Mouse (Mus musculus): ENCODE results near the gene Hspbap1.

The Hspbap1 gene

GRCm38 (mm10) chr16:35764941-35765340 is 5.2 kb upstream of the Hspbap1 start:
- DNase-seq (ENCODE audit: low spot score): no peak

GRCm38 (mm10) chr16:35765449-35765848 is 4.7 kb upstream of the Hspbap1 start:
- DNase-seq (ENCODE audit: low spot score): no peak

- DNase-seq (ENCODE audit: low spot score): no peak
These were observed 3.8 kb upstream of the Hspbap1 start for GRCm38 (mm10) chr16:35766366-35766765.

- DNase-seq (ENCODE audit: low spot score): no peak
These were observed 1.7 kb upstream of the Hspbap1 start for GRCm38 (mm10) chr16:35768469-35768784.

DNA sequence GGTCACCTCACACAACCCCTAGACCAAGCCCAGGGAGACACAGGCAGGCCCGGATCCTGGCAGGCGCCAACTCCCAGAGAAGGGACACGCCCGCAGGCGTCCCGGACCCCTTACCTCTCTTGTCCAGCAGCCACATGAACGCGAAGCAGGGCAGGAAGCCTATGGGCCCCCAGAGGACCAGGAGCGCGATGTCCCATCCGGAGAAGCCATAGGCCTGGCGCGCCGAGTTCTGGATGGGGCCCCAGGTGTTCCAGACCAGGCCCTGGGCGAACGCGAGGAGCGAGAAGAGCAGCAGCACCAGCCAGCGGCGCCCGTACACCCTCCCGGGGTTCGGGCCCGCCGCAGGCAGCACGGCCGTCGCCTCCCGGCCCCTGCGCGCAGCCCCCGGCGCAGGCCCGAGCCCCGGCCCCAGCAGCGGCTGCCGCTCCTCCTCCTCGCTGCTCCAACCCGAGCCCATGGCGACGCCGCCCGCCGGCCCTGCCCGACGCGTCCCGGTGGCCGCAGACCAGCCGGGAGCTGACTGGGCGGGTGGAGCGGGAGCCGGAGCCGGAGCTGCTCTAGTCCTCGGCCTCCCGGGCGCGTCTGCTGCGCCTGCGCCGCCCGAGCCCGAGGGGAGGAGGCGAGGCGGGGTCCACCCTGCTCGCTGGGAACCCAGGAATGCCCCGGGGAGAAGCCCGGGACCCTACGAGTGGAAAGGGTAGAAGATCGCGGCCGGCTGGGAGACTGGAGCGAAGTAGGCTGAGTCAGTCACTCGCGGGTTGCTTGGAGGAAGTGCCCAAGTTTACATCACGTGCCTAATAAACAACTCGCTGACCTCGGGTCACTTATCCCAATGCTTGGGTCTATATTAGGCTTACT is 1.2 kb upstream of the Hspbap1 start, which contains the start of gene Dirc2:
TSS of gene Dirc2 (minus strand) at position 572 of the 858 bp plus-strand sequence.
- DNase-seq (ENCODE audit: low spot score): peak; percentile 71

DNA sequence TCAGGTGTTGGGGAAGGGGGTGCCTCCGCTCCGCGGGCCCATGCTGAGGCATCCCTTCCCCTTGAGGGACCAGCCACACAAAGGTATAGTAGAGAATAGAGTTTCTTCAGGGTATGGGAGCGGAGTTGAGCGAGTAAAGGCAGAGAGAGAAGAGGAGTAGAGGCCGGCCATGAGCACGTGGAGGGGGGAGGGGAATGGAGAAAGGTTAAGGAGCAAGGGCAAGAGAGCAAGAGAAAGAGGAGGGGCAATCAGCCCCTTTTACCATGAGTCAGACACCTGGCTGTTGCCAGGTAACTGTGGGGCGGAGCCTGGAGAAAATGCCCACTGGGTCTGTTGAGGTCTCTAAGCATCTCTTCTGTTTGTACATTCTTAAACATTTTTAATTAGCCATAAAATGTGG is 966 bp downstream of the Hspbap1 start:
- no peak for DNase-seq (ENCODE audit: low spot score)

DNA sequence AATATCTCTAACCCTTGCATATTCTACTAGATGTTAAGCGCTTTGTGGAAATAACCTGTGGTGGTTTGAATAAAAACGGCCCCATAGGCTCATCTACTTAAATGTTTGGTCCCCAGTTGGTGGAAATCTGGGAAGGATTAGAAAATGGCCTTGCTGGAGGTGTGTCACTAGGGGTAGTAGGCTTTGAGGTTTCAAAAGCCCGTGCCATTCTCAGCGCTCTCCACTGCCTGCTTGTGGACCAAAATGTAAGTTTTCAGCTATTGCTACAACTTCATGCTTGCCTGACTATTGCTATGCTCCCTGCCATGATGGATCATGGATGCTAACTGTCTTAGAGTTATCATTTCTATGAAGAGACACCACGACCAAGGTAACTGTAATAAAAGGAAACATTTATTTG is 1.4 kb downstream of the Hspbap1 start:
- no peak for DNase-seq (ENCODE audit: low spot score)

- peak; percentile 5 for DNase-seq (ENCODE audit: low spot score)
These were observed 2.4 kb downstream of the Hspbap1 start for GRCm38 (mm10) chr16:35772598-35772997.

GRCm38 (mm10) chr16:35775835-35776234 is 5.7 kb downstream of the Hspbap1 start:
- DNase-seq (ENCODE audit: low spot score): no peak

- DNase-seq (ENCODE audit: low spot score): no peak
These were observed 6.6 kb downstream of the Hspbap1 start for GRCm38 (mm10) chr16:35776737-35777136.

DNA sequence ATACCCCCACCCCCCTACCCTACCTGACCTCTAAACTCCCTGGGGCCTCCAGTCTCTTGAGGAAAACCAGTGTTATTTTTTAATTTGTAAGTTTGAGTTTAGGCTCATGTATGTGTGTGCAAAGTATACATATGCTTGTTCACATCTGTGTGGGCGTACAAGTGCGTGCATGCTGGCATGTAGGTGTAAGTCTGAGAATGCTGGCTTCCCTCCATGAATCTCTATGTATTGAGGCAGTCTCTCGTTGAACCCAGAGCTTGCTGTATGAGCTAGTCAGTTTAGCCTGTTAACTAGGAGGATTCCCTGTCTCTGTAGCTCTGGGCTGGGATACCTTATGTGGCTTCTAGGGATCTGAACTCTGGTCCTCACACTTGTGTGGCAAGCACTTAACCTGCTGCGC is 7.6 kb downstream of the Hspbap1 start:
- DNase-seq (ENCODE audit: low spot score): no peak

- no peak for DNase-seq (ENCODE audit: low spot score)
These were observed 9.5 kb downstream of the Hspbap1 start for GRCm38 (mm10) chr16:35779681-35780080.

DNA sequence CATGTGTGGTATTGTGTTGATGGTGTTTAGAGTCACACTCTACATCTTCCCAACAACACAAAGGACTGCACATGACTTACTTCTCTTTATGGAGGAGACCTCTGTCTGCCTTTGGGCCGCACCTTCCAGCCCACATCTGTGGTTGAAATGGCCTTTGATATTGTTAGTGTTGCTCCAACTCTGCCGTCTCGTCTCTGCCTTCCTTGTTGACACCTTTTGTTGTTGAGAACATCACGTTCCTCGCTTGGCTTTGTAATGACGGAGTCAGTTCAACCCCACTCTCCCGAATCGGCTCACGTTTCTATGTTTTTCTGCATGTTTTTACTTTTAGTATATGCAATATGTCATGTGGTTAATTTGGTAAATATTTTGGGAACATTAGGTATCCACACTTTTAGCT is 10.9 kb downstream of the Hspbap1 start:
- no peak for DNase-seq (ENCODE audit: low spot score)

DNA sequence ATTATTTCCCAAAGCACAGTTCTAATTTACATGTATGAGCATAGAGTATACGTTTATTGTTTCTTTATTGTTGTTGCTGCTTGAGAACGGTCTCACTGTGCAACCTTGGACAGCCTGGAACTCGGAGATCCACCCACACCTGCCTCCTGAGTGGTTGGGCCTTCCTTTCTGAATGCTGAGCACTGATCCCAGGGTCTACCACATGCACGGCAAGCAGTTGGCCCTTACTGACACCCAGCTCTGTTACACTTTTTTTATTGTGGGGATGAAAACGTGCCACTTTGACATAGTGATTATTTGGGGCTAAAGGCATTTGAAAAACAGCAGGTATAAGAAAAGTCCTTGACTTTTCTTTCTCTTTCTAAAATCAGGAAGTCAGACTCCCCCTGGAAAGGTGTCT is 11.5 kb downstream of the Hspbap1 start:
- no peak for DNase-seq (ENCODE audit: low spot score)

DNA sequence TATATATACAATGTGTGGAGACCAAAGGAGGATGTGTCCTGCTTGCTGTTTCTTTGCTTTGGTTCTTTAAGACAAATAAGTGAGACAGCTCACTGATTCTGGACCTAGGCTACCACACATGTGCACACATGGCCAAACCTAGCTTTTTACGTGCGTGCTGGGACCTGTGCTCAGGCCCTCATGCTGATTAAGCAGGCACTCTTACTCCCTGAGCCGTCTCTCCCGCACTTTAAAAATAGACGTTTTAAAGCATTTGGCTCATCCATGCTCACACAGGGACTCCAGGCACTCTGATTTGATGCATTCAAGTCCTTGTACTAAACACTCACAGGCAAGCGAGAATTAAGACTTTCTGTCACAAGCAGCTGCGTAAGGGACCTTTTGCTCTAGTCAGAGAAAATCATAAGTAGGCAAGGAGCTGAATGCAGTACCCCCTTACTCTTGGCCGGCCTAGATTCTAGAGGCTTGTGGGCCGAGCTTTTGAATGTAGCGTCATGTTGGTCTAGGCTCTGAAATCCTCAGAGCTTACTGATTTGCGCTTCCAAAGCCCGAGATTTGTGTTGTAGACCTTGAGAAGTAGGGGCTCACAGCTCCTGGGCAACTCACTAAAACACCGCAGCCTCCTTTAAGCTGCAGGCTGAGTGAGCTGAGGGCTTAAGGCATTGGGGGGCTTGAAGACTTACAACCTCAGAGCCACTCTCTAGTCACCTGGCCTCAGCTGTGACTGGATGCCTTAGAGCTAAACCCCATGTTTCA is 12.5 kb downstream of the Hspbap1 start:
- DNase-seq (ENCODE audit: low spot score): no peak

DNA sequence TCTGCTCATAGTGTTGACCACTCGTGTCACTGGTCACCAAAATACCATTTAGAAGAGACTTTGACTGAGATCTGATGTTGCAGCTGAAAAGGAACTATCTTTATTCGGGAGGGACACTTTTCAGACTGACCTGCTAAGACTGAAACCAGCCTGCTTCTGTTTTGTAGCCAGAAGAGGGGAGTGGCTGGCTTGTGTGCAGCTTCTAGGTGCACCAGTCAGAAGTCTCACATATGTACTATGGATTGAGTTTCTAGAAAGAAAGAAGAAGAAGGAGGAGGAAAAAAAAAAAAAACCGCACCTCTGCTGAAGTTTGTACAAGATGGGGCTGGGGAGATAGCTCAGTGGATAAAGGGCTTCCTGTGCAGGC is 13.0 kb downstream of the Hspbap1 start:
- DNase-seq (ENCODE audit: low spot score): no peak

GRCm38 (mm10) chr16:35784134-35784725 is 14.1 kb downstream of the Hspbap1 start:
- no peak for DNase-seq (ENCODE audit: low spot score)

DNA sequence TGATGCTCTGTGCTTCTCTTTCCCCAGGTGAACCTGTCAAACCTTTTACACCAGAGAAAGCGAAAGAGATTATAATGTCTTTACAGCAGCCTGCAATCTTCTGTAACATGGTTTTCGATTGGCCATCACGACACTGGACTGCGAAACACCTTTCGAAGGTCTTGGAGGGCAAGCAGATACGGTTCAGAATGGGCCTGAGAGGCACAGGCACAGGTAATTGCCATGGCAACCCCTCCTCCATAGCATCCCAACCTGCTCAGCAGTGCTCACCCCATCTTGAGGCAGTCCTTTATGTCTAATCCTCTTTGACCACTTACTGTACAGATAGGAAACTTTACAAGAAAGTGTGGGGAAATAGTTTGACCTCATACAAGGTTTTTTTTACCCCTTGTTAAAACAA is 17.0 kb downstream of the Hspbap1 start:
- DNase-seq (ENCODE audit: low spot score): no peak

GRCm38 (mm10) chr16:35787568-35788189 is 17.5 kb downstream of the Hspbap1 start:
- no peak for DNase-seq (ENCODE audit: low spot score)

- DNase-seq (ENCODE audit: low spot score): no peak
These were observed 18.2 kb downstream of the Hspbap1 start for GRCm38 (mm10) chr16:35788330-35788729.

DNA sequence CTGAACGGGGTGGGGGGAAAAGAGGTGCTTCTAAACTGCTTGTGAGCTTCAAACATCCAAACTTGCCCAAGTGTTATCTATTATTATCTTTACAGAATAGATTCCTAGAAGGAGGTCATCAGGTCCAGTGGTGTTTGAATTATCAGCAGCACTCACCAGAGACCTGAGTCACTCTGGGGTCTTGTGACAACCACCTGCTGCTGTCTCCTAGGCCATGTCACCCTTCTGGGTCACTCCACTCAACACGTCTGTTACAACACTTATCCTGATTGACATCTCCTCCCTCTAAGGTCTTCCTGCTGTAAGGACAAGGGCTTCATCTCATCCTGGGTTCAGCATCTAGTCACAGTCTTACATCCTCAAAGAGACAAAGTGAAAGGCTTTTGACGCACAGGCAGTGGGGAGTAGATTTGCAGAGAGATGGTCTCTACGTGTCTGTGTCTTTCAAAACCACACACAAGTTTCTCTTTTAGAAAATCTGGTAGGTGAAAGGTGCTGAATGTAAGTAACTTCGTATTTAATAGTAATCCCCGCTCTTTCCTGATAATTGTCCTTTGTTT is 21.9 kb downstream of the Hspbap1 start:
- DNase-seq (ENCODE audit: low spot score): no peak

DNA sequence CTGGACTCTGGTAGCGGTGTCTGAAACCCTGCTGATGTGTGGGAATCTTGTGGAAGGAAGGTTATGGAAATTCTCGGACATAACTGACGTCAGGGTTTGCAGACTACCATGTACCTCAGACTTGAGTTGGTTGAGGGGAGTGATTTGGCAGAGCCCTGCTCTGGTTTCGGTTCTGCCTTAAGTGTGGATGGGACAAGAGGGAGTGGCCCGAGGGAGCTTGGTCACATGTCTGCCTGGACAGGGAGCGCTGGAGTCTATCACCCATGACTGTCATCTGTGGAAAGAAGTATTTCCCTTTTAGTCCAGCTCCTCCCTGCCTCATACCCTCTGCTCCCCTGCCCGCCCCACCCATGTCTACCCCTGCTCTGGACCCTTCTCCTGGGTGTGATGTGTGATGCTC is 32.0 kb downstream of the Hspbap1 start:
- no peak for DNase-seq (ENCODE audit: low spot score)
